Mouse (Mus musculus) heart, embryonic 14.5 days (tissue): ENCODE data around the gene Ccdc194. TPM values are rescaled to one million over a fixed set of nuclear protein-coding genes. Genes with fewer than 3 reads are reported as not detected.
"Not testable (repeated sequence)": the region's sequence is repeated elsewhere in the genome, so short reads cannot be mapped to it uniquely, and the experiment has no call there.

Source experiments
- ATAC-seq: fragments of 200-750 bp; cut with Nextera tagmentation; 2 replicates; pipeline ENCODE4 v1.8.0; 2017; ENCODE audit warnings: low read depth, moderate TSS enrichment; ENCODE audit not compliant: insufficient number of reproducible peaks, insufficient read depth, low FRiP score
- H3K27ac ChIP-seq, 2 experiments: fragments of 200-500 bp in 1 of 2; fragments of 300-500 bp in 1 of 2; sonication (generic) in 1 of 2; replicated peaks in 1 of 2; 2 replicates each; pipeline ENCODE4 v1.5.1; 2012 to 2014; ENCODE audit warnings: low read depth in 2 of 2, low read length in 2 of 2, control low read depth in 1 of 2, mild to moderate bottlenecking in 1 of 2, mixed read lengths in 1 of 2; ENCODE audit not compliant: control insufficient read depth in 1 of 2, insufficient read depth in 1 of 2
- H3K27me3 ChIP-seq: fragments of 300-500 bp; sonication (generic); 2 replicates; pipeline ENCODE4 v1.6.1; 2014; ENCODE audit warnings: mild to moderate bottlenecking, low read length, control low read depth; ENCODE audit not compliant: control insufficient read depth, insufficient read depth
- H3K36me3 ChIP-seq: fragments of 300-500 bp; sonication (generic); 2 replicates; pipeline ENCODE4 v1.6.1; 2014; ENCODE audit warnings: mild to moderate bottlenecking, control low read depth, low read length, mixed read lengths; ENCODE audit not compliant: control insufficient read depth, insufficient read depth
- H3K4me1 ChIP-seq, 2 experiments: fragments of 200-500 bp in 1 of 2; fragments of 300-500 bp in 1 of 2; sonication (generic) in 1 of 2; 2 replicates each; pipeline ENCODE4 v1.6.1; 2012 to 2014; ENCODE audit warnings: low read length in 2 of 2, control low read depth in 1 of 2, mixed read lengths in 1 of 2; ENCODE audit not compliant: control insufficient read depth in 2 of 2, insufficient read depth in 2 of 2
- H3K4me2 ChIP-seq: fragments of 300-500 bp; sonication (generic); 2 replicates; pipeline ENCODE4 v1.6.1; 2014; ENCODE audit warnings: mild to moderate bottlenecking, low read length
- H3K4me3 ChIP-seq, 2 experiments: fragments of 200-500 bp in 1 of 2; fragments of 300-500 bp in 1 of 2; sonication (generic) in 1 of 2; 2 replicates each; pipeline ENCODE4 v1.5.1; 2012 to 2014; ENCODE audit warnings: low read length in 2 of 2, mild to moderate bottlenecking in 2 of 2, control low read depth in 1 of 2, low read depth in 1 of 2, moderate library complexity in 1 of 2; ENCODE audit not compliant: control insufficient read depth in 1 of 2, insufficient read depth in 1 of 2
- H3K9ac ChIP-seq: fragments of 300-500 bp; sonication (generic); 2 replicates; pipeline ENCODE4 v1.6.1; 2014; ENCODE audit warnings: mild to moderate bottlenecking, low read length
- H3K9me3 ChIP-seq: fragments of 300-500 bp; sonication (generic); 2 replicates; pipeline ENCODE4 v1.6.1; 2016; ENCODE audit warnings: low read length, control low read depth; ENCODE audit not compliant: control insufficient read depth
- WGBS: fragments of 180-500 bp; shearing (Covaris S2); extraction: QIAGEN DNeasy Blood & Tissue Kit; methylation state at CpG from one replicate; pipeline ENCODE4 v1.1.7; 2014; 5-methylcytosine and 5-hydroxymethylcytosine counted together
- polyA plus RNA-seq: library from polyadenylated mRNA; unstranded; fragments of >200 nt; fragmentation: Nextera tagmentation; extraction: Ambion mirVana; gene quantifications from 2 replicates; pipeline ENCODE4 v1.2.1, GENCODE M21; 2014

Gene Ccdc194
- polyA plus RNA-seq, 1 experiment from 2014 or later = 0.35 TPM

- not testable (repeated sequence) for H3K9me3 ChIP-seq, ATAC-seq, H3K4me2 ChIP-seq, H3K27me3 ChIP-seq, H3K9ac ChIP-seq, H3K4me3 ChIP-seq, H3K36me3 ChIP-seq, H3K4me1 ChIP-seq, H3K27ac ChIP-seq
- 36% methylated on average over 9 of the region's 10 CpGs for WGBS
These were observed 6.3 kb downstream of the Ccdc194 start for GRCm38 (mm10) chr8:71519037-71519825.

DNA sequence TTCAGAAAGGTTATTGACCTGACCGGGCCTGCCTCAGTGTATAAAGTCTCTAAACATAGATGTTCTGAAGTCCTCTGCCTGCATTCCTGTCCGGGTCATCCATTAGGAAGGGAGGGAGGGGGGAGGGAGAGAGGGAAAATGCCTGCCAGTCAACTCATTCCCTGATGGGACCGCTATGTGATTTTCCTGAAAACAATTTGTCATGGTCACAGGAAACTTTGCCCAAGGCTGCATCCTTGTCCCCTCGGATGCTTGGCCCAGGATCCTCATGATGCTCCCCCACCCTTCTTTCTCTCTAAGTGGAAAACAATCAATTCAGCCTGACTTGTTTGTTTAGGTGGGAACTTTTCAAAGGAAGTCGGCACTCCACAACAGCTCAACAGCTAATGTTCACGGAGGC, 8.7 kb downstream of the Ccdc194 start:
- 20% methylated on average over 6 of the region's 6 CpGs for WGBS
- H3K4me3 ChIP-seq = no peak overlapping the region
- H3K27me3 ChIP-seq = no peaks in the 10 kb centered on the region; the same call in 1 of the 2 replicates
- no peak overlapping the region for H3K27ac ChIP-seq
- H3K4me2 ChIP-seq = no peak overlapping the region
- no peak for ATAC-seq
- peaks cover 0 to 5% of the 10 kb centered on the region in 2 experiments; a peak in 1 of 4 replicates for H3K4me1 ChIP-seq
- no peaks in the 10 kb centered on the region for H3K9me3 ChIP-seq
- no peak overlapping the region for H3K9ac ChIP-seq
- no peaks in the 10 kb centered on the region for H3K36me3 ChIP-seq

DNA sequence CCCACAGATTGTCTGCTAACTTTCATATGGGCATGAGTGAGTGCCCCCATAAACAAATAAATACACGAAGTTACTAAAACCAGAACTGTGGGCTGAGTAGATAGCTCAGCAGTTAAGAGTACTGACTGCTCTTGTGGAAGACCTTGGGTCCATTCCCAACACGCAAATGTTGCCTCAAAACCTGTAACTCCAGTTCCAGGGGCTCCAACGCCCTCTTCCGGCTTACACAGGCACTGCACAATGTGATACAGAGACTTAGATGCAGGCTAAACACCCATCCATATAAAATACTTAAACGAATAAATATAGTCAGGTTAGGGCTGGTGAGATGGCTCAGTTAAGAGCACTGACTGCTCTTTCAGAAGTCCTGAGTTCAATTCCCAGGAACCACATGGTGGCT, 10.5 kb downstream of the Ccdc194 start:
- Histone ChIP-seq H3K4me1 (peaks cover 0 to 6% of the 10 kb centered on the region in 2 experiments; a peak in 1 of 4 replicates), H3K27me3 (peaks cover 11% of the 10 kb centered on the region), H3K36me3 (no peaks in the 10 kb centered on the region), H3K27ac (no peak overlapping the region), H3K4me2 (no peak overlapping the region), H3K9ac (no peak overlapping the region), H3K9me3 (no peaks in the 10 kb centered on the region), H3K4me3 (no peak overlapping the region)
- WGBS = 74% methylated on average over 5 of the region's 5 CpGs
- ATAC-seq = no peak

DNA sequence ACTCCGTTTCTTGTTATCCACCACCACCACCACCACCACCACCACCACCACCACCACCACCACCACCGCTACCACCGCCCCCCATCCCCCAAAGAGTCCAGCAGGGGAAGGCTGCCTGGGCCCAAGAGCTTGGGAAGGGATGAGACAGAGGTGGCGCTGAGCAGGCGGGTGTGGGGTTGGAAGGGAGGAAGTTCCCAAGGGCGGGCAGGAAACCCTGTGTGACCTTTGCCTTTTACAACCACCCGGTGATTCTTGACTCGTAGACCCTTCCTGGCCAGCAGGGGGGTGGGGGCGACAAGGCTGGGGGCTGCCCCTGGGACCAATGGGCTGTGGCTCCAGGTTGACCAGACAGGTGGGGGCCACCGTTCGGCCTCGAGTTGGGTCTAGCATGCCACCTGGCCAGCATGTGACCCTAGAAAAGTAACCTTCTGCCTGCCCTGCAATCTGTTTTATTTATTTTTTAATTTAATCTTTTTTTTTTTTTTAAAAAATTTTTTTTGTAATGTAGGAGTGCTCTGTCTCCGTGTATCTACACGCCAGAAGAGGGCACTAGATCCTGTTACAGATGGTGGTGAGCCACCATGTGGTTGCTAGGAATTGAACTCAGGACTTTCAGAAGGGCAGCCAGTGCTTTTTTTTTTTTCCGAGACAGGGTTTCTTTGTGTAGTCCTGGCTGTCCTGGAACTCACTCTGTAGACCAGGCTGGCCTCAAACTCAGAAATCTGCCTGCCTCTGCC, 12.3 kb downstream of the Ccdc194 start:
- H3K4me3 ChIP-seq = no peak overlapping the region
- no peak for ATAC-seq
- peaks cover 28% of the 10 kb centered on the region for H3K27me3 ChIP-seq
- no peak overlapping the region for H3K9ac ChIP-seq
- H3K9me3 ChIP-seq = no peaks in the 10 kb centered on the region
- no peak overlapping the region for H3K4me2 ChIP-seq
- 55% methylated on average over 15 of the region's 15 CpGs for WGBS
- H3K27ac ChIP-seq = 0 out of 4 replicates have a peak overlapping the region, but pooled peaks of 1 of the 2 experiments have one; percentile 1
- H3K4me1 ChIP-seq = peaks cover 0 to 6% of the 10 kb centered on the region in 2 experiments; a peak in 1 of 4 replicates
- H3K36me3 ChIP-seq = no peaks in the 10 kb centered on the region

- peak within 1 kb of the TSS; percentile 58; the same call in 1 of the 2 replicates for H3K9ac ChIP-seq
- no peaks in the 10 kb centered on the region for H3K36me3 ChIP-seq
- H3K9me3 ChIP-seq = no peaks in the 10 kb centered on the region
- peak within 1 kb of the TSS; percentile 14 to 59; a peak in 3 of 4 replicates for H3K27ac ChIP-seq
- ATAC-seq = peak; percentile 51
- H3K4me2 ChIP-seq = peak within 1 kb of the TSS; percentile 77
- peaks cover 43% of the 10 kb centered on the region for H3K27me3 ChIP-seq
- H3K4me3 ChIP-seq = peak within 1 kb of the TSS; percentile 36 to 41
- WGBS = 19% methylated on average over 14 of the region's 14 CpGs
- H3K4me1 ChIP-seq = peaks cover 7 to 12% of the 10 kb centered on the region in 2 experiments; a peak in 3 of 4 replicates
These were observed 13.9 kb downstream of the Ccdc194 start, which contains the start of gene Plvap for GRCm38 (mm10) chr8:71511644-71512043. Gene Plvap (minus strand): TSS chr8:71511752.

- 50% methylated on average over 2 of the region's 2 CpGs for WGBS
- H3K27me3 ChIP-seq = peaks cover 53% of the 10 kb centered on the region
- no peak overlapping the region; the same call in 1 of the 2 replicates for H3K9ac ChIP-seq
- peak overlapping the region; percentile 77 for H3K4me2 ChIP-seq
- no peak for ATAC-seq
- no peak overlapping the region for H3K27ac ChIP-seq
- H3K4me3 ChIP-seq = peak overlapping the region in 1 of 2 experiments; percentile 36; a peak in 2 of 4 replicates
- H3K36me3 ChIP-seq = no peaks in the 10 kb centered on the region
- peaks cover 7 to 12% of the 10 kb centered on the region in 2 experiments; a peak in 3 of 4 replicates for H3K4me1 ChIP-seq
- no peaks in the 10 kb centered on the region for H3K9me3 ChIP-seq
These were observed 16.2 kb downstream of the Ccdc194 start for GRCm38 (mm10) chr8:71509316-71509715.

- Histone ChIP-seq H3K27me3 (peaks cover 53% of the 10 kb centered on the region), H3K27ac (no peak overlapping the region), H3K9me3 (no peaks in the 10 kb centered on the region), H3K4me1 (peaks cover 7 to 10% of the 10 kb centered on the region in 2 experiments; a peak in 3 of 4 replicates), H3K4me2 (peak overlapping the region; percentile 77), H3K9ac (peak overlapping the region; percentile 64), H3K4me3 (peak overlapping the region; percentile 42 to 51), H3K36me3 (no peaks in the 10 kb centered on the region)
- WGBS = under 1% methylated on average over 61 of the region's 61 CpGs
- no peak; the same call in 1 of the 2 replicates for ATAC-seq
These were observed 17.9 kb downstream of the Ccdc194 start for GRCm38 (mm10) chr8:71507589-71508104.
